Mouse (Mus musculus) spleen, postnatal 4 days (tissue): ENCODE measurements at regions not wholly inside any gene's neighbourhood (a gene's known extent, or its start where the extent isn't known, plus 50 kb on each side); places are given as distances from the start of the nearest gene placed in this dataset.

Experiments used
- DNase-seq, 2 experiments: peaks; one replicate each; pipeline ENCODE4 v3.0.0; 2022; ENCODE audit warnings: low spot score in 2 of 2

DNA sequence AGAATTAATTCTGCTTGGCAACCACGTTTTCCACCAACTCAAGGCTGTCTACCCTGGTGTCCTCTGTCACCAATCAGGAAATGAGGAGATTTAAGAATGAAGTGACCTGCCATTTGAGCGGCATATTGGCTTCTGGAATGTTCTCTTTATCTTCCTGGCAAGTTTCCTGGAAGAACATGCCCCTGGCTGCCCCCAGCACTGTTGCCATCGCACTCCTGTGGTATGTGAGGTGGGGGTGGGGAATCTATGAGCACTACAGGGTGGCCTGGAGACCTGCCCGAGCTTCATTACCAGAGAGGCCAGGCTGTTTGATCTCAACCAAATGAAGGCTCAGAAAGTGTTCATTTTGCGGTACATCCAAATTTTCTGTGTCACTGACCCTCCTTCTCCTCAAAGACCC is 243.8 kb upstream of the Il12b start:
- DNase-seq, result no peak

DNA sequence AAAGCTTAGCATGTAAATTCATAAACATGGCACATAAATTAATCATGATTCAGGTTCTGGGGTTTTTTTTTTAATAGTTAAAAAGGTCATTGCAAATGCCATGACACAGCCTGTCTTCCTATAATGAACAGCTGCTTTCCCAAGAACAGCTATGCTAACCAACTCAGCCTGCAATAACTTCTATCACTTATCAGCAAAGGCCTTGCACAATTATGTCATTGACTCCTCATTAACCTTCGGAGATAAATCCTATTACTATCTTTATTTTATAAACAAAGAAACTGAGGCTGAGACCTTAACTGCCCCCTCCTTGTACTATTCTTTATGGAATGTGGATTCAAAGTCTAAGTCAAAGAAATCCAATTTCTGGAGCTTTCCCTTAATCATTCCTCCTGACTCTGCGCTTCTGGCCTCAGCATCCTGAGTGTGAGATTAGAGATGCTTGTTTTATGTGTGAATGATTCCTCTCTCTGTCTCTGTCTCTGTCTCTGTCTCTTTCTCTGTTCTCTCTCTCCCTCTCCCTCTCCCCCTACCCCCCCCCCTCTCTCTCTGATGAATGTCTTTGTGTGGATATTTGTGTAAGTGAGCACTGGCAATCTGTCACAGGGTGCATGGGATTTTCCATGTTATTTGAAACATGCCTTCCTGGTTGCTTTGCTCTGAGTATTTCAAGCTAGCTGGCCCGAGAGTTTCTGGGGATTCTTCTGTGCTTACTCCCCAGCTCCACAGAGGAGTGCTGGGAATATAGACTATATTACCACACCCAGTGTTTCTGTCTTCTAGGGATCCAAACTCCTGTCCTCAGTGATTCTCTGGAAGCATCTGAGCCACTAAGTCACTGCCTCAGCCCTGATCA is 243.1 kb upstream of the Il12b start:
- DNase-seq, result no peak

GRCm38 (mm10) chr11:44158236-44158635 is 241.6 kb upstream of the Il12b start:
- no peak for DNase-seq

- no peak for DNase-seq
Measured at GRCm38 (mm10) chr11:44161734-44162418, 238.0 kb upstream of the Il12b start.

DNA sequence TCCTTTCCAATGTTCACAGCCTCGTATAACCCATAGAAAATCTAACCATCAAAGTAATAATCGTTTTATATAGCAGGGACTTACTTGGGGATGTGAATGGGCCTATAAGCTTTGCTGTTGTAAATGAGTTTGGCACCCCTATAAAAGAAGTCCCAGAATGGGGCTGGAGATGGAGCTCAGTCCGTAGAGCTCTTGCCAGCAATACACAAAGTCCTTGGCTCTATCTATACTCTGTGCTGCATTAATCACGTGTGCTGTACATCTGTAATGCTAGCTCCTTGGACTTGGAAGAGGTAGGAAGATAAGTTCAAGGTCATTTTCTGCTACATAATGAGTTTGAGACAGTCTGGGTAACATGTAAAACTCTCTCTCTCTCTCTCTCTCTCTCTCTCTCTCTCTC is 236.8 kb upstream of the Il12b start:
- DNase-seq, result no peak

DNA sequence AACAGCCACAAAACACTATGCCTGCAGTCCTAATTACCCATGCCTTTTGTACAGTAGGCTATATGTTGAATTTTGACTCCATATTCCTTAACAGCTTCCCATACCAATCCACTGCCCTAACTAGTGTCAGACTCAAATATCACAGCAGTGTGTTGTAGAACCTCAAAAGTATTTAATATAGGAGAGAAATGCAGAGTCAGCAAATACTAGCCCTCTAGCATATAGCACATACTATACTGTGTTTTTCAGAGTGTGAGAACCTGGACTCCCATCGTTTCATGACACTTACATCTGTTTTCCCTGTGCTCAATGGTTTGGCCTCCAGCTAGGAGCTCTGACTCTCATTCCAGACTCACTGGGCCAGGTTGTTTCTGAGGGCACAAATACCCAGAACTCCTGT is 236.1 kb upstream of the Il12b start:
- no peak for DNase-seq

- no peak for DNase-seq
Measured at GRCm38 (mm10) chr11:44164186-44164585, 235.7 kb upstream of the Il12b start.

GRCm38 (mm10) chr11:44167724-44168500 is 232.0 kb upstream of the Il12b start:
- no peak for DNase-seq

GRCm38 (mm10) chr11:44172478-44172877 is 227.4 kb upstream of the Il12b start:
- DNase-seq, result no peak

DNA sequence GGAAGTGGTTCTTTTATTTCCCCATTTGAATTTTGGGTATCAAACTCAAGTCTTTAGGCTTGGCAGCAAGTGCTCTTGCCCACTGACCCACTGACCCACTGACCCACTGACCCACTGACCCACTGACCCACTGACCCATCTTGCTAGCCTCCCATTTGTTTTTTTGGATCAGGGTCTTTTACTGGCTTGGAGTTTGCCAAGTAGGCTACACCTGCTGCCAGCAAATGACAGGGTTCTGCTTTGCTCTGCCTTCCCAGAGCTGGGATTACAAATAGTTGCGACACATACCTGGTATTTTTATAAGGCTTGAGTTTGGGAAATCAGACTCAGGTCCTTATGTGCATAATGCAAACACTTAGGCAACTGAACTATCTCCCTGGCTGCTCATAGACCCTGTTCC is 226.7 kb upstream of the Il12b start:
- no peak for DNase-seq

GRCm38 (mm10) chr11:44174548-44174947 is 225.3 kb upstream of the Il12b start:
- no peak for DNase-seq

- no peak for DNase-seq
Measured at GRCm38 (mm10) chr11:44179711-44180110, 220.2 kb upstream of the Il12b start.

DNA sequence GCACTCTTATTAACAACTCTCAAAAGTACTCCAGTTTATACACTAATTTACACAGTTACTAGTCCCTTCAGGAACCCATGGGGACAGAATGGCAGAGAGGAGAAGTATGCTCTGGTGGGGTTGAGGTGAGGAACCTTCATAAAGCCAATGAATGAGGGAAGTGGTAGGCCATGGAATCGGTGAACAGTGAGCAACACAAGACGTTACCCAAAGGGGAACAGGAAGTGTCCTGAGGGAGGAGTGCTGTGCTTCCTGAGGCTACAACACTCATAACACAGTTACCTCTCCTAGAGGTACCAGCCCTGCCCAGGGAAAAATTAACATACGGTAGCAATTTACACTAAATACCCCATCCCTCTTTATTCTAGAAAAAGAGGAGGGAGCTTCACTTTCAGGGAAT is 216.0 kb upstream of the Il12b start:
- no peak for DNase-seq

DNA sequence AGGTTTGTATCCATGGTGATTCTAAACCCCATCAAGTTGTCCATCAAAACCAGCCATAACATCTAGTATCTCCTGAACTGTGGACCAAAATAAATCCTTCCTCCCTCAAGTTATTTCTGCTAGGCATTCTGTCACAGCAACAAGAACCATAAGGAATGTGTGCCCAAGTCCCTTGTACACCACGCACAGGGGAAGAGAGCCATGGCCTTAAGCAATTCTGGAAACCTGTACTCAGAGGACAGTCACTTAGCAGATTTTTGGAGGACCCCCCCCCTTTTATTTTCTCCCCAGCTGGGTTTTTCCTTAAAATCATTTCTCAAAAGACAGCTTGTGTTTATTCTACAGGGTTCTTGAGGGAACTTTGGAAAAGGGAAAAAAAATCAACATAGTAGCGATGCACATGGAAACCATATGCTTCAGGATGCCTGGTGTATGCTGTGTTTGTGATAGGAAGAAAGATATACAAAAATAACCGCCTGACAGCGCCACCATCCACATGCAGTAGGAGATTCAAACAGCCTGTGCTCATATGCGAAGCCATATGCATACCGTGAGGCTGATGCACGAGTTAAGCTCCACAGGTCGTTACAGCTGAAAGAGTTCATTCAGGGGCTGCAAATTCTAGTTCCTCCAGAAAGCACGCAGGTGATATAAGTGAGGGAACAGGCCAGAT is 214.5 kb upstream of the Il12b start:
- no peak for DNase-seq

- no peak for DNase-seq
Measured at GRCm38 (mm10) chr11:44188202-44188601, 211.7 kb upstream of the Il12b start.

- DNase-seq, result no peak
Measured at GRCm38 (mm10) chr11:44193806-44194205, 206.1 kb upstream of the Il12b start.

GRCm38 (mm10) chr11:44202716-44203115 is 197.1 kb upstream of the Il12b start:
- DNase-seq, result no peak

- DNase-seq, result no peak
Measured at GRCm38 (mm10) chr11:44204384-44204783, 195.5 kb upstream of the Il12b start.

- no peak for DNase-seq
Measured at GRCm38 (mm10) chr11:44206866-44207265, 193.0 kb upstream of the Il12b start.

- no peak for DNase-seq
Measured at GRCm38 (mm10) chr11:44211871-44212441, 187.9 kb upstream of the Il12b start.

DNA sequence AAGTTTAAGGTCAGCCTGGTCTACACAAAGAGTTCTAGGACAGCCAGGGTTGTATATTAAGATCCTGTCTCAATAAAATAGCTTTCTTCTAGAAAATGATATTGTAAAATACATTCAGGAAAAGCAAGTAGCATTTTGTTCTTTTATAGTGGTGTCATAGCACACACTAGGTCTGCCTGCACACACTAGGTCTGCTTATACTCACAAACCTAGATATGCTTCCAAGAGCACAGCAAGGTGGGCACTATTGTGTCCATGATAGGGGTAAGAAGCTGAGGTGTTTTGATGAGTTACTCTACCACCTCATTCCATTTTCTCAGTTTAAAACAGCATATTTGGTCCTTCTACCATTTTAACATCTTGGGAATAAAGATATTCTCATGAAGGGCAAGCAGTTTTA is 185.8 kb upstream of the Il12b start:
- no peak for DNase-seq

GRCm38 (mm10) chr11:44216346-44216745 is 183.5 kb upstream of the Il12b start:
- DNase-seq, result no peak
